Mouse (Mus musculus) cerebellum, adult 2 months (tissue): ENCODE results near the gene Scamp1.

ENCODE experiments used
- CTCF ChIP-seq: fragments of 200-500 bp; IDR thresholded peaks from 2 replicates; pipeline ENCODE4 v1.5.1; 2011; ENCODE audit warnings: low read depth, mild to moderate bottlenecking, control low read depth, low read length, moderate library complexity, borderline replicate concordance; ENCODE audit not compliant: insufficient read depth
- POLR2A ChIP-seq: fragments of 200-500 bp; IDR thresholded peaks from 2 replicates; pipeline ENCODE4 v1.6.1; 2011; ENCODE audit warnings: low read length, control low read depth, borderline replicate concordance; ENCODE audit not compliant: insufficient read depth

DNA sequence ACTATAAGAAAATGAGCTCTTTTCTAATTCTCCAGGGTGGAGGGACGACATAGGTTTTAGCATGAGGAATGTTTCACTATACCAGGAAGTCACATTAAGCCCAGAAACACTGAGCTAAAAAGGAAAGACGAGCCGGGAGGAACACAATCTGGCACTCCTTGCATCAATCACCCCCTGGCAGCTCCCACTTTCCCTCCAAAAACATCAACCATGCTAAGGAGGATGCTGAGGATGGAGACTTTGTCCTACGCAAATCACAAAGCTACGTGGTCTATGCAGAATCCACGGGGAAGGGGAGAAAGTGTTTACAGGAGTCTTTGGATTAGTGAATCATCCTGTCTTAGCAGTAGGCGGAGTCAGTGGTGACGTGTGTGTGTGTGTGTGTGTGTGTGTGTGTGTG, 85.8 kb downstream of the Scamp1 start:
- TF ChIP-seq POLR2A (no peak), CTCF (no peak)
